Mouse (Mus musculus) CD8-positive naive resting alpha-beta T cell, adult 2 months (primary cell): ENCODE data around the gene Pars2.

Source experiments
- DNase-seq, 2 experiments: peaks; one replicate each; pipeline ENCODE4 v3.0.0; 2022; ENCODE audit warnings: low read depth in 2 of 2, low spot score in 2 of 2

Gene Pars2

DNA sequence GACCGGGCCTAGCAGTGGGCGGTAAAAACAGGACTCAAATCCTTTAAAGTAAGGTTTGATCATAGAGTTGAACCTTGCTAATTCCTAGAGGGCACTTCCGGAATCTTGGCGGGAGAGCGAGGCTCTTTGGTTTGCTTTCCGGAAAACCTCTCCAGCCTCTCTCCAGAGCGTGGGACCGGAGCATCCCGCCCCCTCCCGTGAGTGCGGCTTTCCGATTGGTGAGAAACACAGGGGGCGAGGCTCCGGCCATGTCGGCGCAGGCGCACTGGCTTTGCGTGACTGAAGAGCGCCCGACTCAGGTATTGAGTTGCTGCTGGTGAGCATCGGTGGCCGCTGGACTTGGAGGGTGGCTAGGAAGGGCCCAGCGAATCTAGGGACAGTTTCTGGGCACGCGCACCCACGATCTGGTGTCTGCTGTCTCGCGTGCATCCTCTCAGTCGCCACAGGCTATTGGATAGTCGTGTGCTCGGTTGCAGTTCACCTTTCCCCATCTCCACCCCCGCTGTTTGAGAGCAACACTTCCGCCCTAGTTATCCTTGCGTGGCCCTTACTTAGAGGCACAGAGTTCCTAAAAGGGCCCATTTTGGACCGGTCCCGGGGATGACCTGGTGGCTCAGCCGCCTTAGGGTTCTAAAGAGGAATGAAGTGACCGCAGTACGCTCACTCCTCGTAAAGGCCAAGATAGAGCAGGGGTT is at the start of gene Pars2:
Gene Pars2, plus strand, starts transcription at position 237 of the 695 bp plus-strand sequence.
- peak; percentile 95 to 97 for DNase-seq

DNA sequence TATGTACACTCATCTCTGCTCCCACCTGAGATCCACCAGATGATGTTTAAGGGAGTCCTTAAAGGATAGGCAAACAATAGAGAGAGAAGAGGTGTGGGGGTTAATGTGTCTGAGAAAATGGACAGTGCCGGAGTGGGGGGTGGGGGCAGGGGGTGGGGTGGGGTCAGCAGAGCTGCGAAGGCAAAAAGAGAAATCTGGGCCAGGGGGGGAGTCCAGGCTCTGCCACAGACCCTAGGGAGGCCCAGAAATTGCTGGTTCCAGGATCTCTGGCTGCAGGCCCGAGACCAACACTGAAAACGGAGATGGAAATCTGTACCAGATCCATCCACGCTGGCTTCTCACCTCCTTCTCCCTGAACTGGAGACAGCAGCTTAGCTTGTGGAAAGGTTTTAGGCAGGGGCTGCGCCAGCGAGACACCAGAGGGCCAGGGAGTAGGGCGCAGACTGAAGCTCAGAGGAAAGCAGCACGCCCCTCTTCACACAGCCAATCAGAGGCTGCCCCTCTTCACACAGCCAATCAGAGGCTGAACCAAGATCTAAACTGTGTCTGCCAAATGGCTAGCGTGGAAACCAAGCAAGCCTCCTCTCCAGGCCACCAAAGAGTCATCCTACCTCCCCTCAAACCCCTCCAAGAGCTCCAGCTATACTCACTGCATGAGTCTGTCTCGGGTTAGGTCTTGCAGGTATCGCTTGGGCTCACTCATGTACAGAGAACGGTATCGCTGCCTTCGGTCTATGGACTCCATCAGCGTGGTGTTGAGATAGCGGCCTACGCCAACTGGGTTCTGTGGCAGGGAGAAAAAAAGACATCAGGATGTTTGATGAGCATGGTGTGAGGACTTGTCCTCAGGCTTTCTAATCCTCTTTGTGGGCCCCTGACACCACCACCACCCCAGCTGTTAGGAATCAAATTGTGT is 44.0 kb upstream of the Pars2 start:
- DNase-seq, result no peak

DNA sequence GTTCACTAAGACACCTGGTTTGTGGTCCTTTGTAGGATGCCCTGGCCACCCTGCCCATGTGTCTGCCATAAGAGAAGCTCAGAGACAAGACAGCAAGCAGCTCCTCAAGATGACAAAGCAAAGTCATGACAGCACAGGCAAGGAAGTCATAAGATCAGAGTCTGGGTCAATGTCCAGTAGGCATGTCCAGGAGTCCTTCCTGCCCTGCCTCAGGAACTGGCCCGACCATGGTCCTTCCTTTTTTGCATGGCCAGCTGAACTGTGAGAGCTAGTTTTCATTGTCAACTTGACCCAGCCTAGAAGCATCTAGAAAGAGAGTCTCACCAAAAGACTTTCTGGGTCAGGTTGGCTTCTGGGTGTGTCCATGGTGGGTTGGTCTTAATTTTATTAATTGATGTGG is 43.0 kb upstream of the Pars2 start:
- no peak for DNase-seq

DNA sequence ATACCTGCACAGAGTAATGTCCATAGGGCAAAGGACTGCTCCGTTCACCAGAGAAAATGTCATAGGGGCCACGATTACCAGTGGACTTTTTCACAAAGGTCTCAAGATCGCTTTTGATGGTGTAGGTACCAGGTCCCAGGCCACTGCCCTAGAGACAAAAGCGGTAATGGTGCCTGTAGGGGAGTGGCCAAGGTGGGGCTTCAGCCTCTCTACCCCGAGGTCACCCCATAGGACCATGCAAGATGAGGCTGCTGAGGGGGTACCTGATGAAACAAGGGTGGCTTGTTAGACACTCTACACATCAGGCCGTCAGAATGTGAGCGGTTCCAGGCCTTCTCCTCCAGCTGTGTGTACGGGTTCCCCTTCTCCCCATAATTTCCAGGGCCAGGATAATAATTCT is 37.8 kb upstream of the Pars2 start:
- DNase-seq, result no peak

DNA sequence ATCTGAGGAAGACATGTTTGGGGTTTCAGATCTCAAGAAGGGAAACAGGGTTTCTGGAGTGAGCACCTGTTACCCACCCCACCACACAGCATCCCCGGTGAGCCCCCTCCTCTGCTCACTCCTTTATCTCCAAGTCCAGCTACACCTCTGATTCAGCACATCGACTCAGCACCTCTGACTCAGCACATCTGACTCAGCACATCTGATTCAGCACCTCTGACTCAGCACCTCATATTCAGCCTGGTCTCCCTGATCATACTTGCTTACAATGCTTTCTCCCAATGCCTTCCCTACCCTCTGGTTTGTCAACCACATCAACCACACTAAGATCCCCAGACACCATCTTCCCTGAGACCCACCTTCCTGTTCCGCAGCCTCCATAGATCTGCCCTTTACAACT is 37.3 kb upstream of the Pars2 start:
- no peak for DNase-seq

DNA sequence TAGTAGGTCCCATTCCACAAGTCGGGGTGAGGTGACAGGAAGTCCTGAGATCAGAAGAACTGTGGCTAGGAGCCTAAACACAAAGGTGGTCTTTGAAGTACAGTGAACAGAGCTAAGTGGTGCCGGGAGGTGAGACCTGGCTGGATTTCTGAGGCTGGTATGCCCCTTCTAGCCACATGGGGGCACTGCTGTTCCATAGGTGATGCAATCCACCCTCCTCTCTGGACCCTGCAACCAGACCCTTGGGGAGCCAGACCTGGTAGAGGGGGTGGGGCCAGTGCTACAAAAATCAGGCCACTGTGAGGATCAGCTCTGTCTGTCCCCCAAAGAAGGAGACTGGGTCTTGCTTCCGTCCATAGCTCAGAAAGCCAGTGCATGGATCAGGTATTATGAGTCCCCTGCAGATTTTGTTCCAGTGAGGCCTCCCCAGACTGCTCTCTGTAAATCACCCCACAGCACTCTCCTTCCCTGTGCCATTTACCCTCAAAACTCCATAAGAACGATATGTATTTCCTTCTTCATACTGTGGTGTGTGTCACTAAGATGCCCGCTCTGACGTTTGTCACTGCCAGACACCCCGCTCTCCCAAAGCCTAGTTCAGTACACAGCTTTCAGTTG is 36.6 kb upstream of the Pars2 start:
- DNase-seq, result peak; percentile 55 to 76

DNA sequence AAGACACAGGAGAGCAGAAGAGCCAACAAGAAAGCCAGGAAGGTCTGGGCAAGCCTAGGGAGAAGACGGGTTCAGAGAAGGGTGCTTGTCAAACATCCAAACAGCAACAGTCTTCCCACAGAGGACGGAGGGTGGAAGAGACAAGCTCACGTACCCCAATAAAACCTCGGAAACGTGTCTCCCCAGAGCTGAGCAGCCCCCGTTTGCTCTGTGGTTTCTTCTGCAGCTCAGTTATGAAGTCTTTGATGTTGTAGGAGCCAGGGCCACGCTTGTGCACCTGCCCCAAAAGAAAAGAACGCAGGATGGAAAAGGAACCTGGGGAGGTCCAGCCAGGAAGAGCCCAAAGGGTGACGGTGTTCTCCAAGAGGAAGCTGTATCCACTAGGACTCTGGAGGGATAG is 36.0 kb upstream of the Pars2 start:
- no peak for DNase-seq

DNA sequence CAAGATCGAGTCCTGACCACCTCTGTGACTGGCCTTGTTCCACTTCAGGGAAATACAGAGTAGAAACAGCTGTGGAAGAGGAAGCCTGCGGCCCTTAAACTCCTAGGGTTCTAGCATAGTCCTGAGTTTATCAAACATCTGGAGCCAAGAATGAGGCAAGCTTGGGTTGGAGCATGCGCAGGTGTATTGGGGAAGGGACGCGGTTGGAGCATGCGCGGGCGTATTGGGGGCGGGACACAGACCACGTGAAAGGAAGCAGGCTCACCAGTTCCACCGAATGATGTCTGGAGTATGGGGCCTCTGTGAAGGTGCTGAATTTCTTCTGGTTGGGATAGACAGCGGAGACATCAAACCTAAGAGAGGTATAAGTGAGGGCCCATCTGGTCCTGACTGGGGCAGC is 35.2 kb upstream of the Pars2 start:
- no peak for DNase-seq

GRCm38 (mm10) chr4:106617056-106617455 is 33.8 kb upstream of the Pars2 start, which contains the start of gene Lexm:
Gene Lexm (minus strand): TSS chr4:106617241.
- no peak for DNase-seq

- DNase-seq, result no peak
These were observed 32.0 kb upstream of the Pars2 start for GRCm38 (mm10) chr4:106618898-106619297.

DNA sequence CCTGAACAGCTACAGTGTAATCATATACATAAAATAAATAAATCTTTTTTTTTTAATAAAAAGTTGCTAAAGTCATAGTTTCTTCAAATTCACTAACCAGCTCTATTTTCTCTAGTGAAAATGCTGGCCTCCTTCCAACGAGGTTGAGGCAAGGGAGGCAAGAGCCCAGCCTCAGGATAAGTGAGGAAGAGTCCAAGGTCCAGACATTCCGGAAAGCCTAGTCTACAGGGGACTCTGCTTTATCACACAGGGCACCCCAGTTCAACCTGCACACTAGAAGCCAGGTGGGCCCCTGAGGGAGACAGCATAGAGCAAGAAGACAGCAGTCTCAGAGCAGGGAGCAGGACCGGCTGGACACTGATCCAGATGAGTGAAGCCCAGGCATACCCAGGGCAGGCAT is 29.4 kb upstream of the Pars2 start:
- DNase-seq, result no peak

DNA sequence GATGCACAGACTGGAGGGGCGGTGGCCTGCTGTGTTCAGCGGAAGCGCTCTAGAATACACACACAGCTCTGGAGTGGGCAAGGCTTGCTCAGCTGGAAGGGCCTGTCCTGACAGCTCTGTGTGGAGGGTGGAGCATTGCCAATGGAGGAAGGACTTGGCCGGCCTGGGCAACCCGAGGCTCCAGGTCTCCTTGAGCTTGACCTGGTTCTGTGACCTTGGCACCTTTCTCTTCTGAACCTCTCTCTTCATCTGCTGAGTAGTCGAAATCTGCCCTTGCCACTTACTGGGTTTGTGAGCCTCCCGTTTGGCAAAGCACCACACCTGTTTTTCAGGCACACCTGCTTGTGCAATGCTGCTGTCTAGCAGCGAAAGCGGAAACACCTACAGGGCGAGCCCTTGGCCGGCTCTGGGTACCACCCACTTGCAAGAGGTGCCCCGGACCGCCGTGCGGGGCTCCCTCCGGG is 28.8 kb upstream of the Pars2 start, which contains the start of gene Ttc22:
Gene Ttc22, plus strand, starts transcription at position 403 of the 464 bp plus-strand sequence.
- no peak for DNase-seq

DNA sequence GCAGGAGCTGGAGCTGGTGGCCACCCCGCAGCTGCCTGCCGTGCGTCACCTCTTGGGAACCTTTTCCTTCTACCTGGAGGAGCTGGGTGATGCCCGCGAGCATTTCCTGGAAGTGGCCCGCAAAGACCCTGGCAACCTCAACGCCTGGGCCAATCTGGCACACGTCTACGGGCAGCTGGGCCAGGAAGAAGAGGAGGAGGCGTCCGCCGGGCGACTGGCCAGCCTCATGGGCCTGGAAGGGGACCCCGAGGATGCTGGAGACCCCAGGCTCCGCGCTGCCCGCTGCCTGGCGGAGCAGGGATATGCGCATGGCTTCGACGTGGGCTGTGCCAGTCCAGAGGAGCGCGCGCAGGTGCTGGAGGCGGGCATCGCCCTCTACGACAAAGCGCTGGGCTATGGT is 28.2 kb upstream of the Pars2 start:
- no peak for DNase-seq

DNA sequence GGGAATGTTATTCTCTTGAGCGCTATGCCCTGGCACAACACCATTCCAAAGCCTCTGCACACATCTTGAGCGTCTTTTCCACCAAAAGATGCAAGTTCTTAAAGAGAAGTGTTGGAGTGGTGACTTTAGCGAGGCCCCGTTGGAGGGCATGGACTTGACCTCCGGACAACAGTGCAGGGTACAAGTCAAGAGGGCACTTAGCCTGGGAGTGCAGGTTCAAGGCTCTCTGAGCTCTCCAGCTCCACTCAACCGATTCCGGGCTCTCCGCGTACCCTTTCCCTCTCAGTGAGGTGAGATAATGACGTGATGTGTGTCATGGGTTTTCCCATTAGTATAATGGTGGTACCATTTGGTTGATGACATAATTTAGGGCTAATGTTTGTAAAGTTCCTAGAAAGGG is 26.6 kb upstream of the Pars2 start:
- no peak for DNase-seq

DNA sequence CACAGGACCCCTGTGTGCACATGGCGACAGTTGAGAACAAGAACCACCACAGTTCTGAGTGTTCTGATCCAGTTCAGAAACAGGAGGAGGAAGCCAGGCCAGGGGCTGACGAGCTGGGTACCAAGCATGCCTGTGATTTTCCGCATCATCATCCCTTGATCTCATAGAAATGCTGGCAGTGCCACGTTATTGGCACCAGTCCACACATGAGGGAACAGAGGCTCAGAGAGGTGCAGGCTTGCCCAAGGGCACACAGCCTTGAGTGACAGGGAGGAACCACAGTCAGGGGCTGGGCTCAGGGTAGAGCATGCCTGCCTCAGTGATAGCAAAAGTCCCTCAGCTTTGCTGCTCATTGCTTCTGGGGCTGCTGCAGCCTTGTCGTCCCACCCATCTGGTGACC is 23.1 kb upstream of the Pars2 start:
- DNase-seq, result no peak

GRCm38 (mm10) chr4:106628650-106629360 is 22.1 kb upstream of the Pars2 start:
- DNase-seq, result no peak

DNA sequence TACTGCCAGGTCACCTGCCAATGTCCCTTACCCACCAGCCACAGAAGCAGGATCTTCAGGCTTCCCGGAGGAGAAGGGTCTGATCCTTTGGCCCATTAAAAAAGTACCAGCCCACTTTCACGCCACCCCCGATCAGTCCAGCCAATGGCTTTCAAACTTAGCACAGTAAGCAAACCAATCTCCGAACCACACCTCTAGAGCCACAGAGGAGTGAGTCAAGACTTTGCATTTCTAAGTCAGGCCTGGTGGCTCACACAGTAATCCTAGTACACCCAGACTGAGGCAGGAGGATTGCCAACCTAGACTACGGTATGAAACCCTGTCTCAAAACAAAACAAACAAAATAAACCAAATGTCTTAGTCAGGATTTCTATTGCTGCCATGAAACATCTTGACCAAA is 21.5 kb upstream of the Pars2 start:
- no peak for DNase-seq

- peak; percentile 35 to 62 for DNase-seq
These were observed 20.3 kb upstream of the Pars2 start for GRCm38 (mm10) chr4:106630333-106631220.

- no peak for DNase-seq
These were observed 18.6 kb upstream of the Pars2 start for GRCm38 (mm10) chr4:106632313-106632712.
